Comparison of ENCODE assay signal across 8 mouse cellular contexts in genomic region chr7:25625594-25626250, GRCm38 (mm10). TPM values are rescaled to one million over a fixed set of nuclear protein-coding genes. Genes with fewer than 3 reads are reported as not detected.
DNase-seq lines count a peak whose midpoint lies in the region; ATAC-seq and TF ChIP-seq lines count a peak whose summit lies in the region.

No protein-coding gene starts in this region.

- peaks cover 25% of the 10 kb centered on the region for H3K36me3 ChIP-seq in heart, embryonic 16.5 days (ENCODE audit: control insufficient read depth, insufficient read depth)

- no peak for DNase-seq in layer of hippocampus, adult 2 months (ENCODE audit: low spot score in 2 of 2)
- DNase-seq in layer of hippocampus, adult 8-10 months (ENCODE audit: low spot score in 2 of 2), result no peak
- peak; percentile 29 for DNase-seq in WW6 (ENCODE audit: low read depth, low spot score)
- peak; percentile 47 for DNase-seq in naive thymus-derived CD4-positive, alpha-beta T cell, adult 2 months (ENCODE audit: low read depth)
- DNase-seq in adrenal gland, postnatal 25 days, result no peak
- DNase-seq in layer of hippocampus, postnatal 10 days (ENCODE audit: low spot score in 2 of 2), result no peak

- no peak overlapping the region for H3K4me2 ChIP-seq in heart, embryonic 16.5 days (ENCODE audit: low read depth, low read length)

- no peaks in the 10 kb centered on the region for H3K9me3 ChIP-seq in heart, embryonic 16.5 days (replicated peaks; ENCODE audit: control insufficient read depth, low read length)

- 80% methylated on average over 10 of the region's 10 CpGs for WGBS in heart, embryonic 16.5 days

- no peak overlapping the region for H3K4me3 ChIP-seq in layer of hippocampus, adult 2 months
- H3K4me3 ChIP-seq in heart, embryonic 16.5 days (ENCODE audit: low read length), result no peak overlapping the region

- no peak overlapping the region for H3K9ac ChIP-seq in heart, embryonic 16.5 days (ENCODE audit: low read length)

- ATAC-seq in heart, embryonic 16.5 days (replicated peaks; ENCODE audit: extremely low read depth, insufficient read depth, low FRiP score), result no peak
- no peak for ATAC-seq in erythroblast, adult 5-6 weeks (replicated peaks; ENCODE audit: low FRiP score, poor library complexity, severe bottlenecking)

- H3K27me3 ChIP-seq in heart, embryonic 16.5 days (ENCODE audit: control insufficient read depth, insufficient read depth, low read length), result no peaks in the 10 kb centered on the region

- H3K4me1 ChIP-seq in heart, embryonic 16.5 days (ENCODE audit: control insufficient read depth, insufficient read depth, low read length), result peaks cover 23% of the 10 kb centered on the region

- H3K27ac ChIP-seq in layer of hippocampus, adult 2 months, result peak overlapping the region; percentile 84; the same call in 1 of the 2 replicates
- peak overlapping the region; percentile 77; the same call in 1 of the 2 replicates for H3K27ac ChIP-seq in heart, embryonic 16.5 days (ENCODE audit: low read length)

- TF ChIP-seq CTCF in layer of hippocampus, adult 2 months (conservative IDR thresholded peaks at IDR 0.05), result peak; percentile 69

RNA-seq across cellular contexts. Expression of gene B3gnt8, which starts 0.7 kb away (rescaled TPM):
- total RNA-seq in layer of hippocampus, adult 2 months (2021), result 1 to 10 TPM; 1.5 to 1.9 TPM
- 1 to 10 TPM in 3 of 4 experiments, under 1 TPM in 1; 0.66 to 2.0 (median 1.7) TPM for total RNA-seq in layer of hippocampus, adult 8-10 months (2022)
- polyA plus RNA-seq in heart, embryonic 16.5 days (2015; fragmentation: Nextera tagmentation; extraction: Ambion mirVana), result 9.0 and 9.1 TPM in 2 replicates
- 1.9 and 2.5 TPM in 2 replicates for total RNA-seq in erythroblast, adult 5-6 weeks (2015; ENCODE audit: low replicate concordance)
- total RNA-seq in erythroblast, adult 5-6 weeks (2017; ENCODE audit: low replicate concordance), result 0.98 and 5.8 TPM in 2 replicates
- total RNA-seq in adrenal gland, postnatal 25 days (2021), result 0.90 and 2.8 TPM in 2 replicates
- total RNA-seq in layer of hippocampus, postnatal 10 days (2021), result 1 to 10 TPM; 2.8 to 3.1 TPM

RNA-seq across cellular contexts. Expression of gene Dmac2, which starts 6.5 kb away (rescaled TPM):
- 10 to 100 TPM; 47.0 to 50.3 TPM for total RNA-seq in layer of hippocampus, adult 2 months (2021)
- 10 to 100 TPM; 49.8 to 61.0 (median 52.2) TPM for total RNA-seq in layer of hippocampus, adult 8-10 months (2022)
- 58.6 and 63.6 TPM in 2 replicates for polyA plus RNA-seq in heart, embryonic 16.5 days (2015; fragmentation: Nextera tagmentation; extraction: Ambion mirVana)
- 4.6 and 7.3 TPM in 2 replicates for total RNA-seq in erythroblast, adult 5-6 weeks (2015; ENCODE audit: low replicate concordance)
- 2.5 and 4.1 TPM in 2 replicates for total RNA-seq in erythroblast, adult 5-6 weeks (2017; ENCODE audit: low replicate concordance)
- total RNA-seq in adrenal gland, postnatal 25 days (2021), result 29.1 and 33.1 TPM in 2 replicates
- total RNA-seq in layer of hippocampus, postnatal 10 days (2021), result 10 to 100 TPM; 27.3 to 29.8 TPM

RNA-seq across cellular contexts. Expression of gene Erich4, which starts 10.0 kb away (rescaled TPM):
- not detected for total RNA-seq in layer of hippocampus, adult 2 months (2021)
- total RNA-seq in layer of hippocampus, adult 8-10 months (2022), result not detected
- polyA plus RNA-seq in heart, embryonic 16.5 days (2015; fragmentation: Nextera tagmentation; extraction: Ambion mirVana), result 0.21 TPM in 1 of 2 replicates, not detected in the other
- not detected in 2 replicates for total RNA-seq in erythroblast, adult 5-6 weeks (2015; ENCODE audit: low replicate concordance)
- not detected in 2 replicates for total RNA-seq in erythroblast, adult 5-6 weeks (2017; ENCODE audit: low replicate concordance)
- total RNA-seq in adrenal gland, postnatal 25 days (2021), result not detected in 2 replicates
- total RNA-seq in layer of hippocampus, postnatal 10 days (2021), result not detected

RNA-seq across cellular contexts. Expression of gene Bckdha, which starts 33.1 kb away (rescaled TPM):
- total RNA-seq in layer of hippocampus, adult 2 months (2021), result 10 to 100 TPM; 37.1 to 41.4 TPM
- 10 to 100 TPM; 34.4 to 42.3 (median 39.3) TPM for total RNA-seq in layer of hippocampus, adult 8-10 months (2022)
- 72.1 and 74.4 TPM in 2 replicates for polyA plus RNA-seq in heart, embryonic 16.5 days (2015; fragmentation: Nextera tagmentation; extraction: Ambion mirVana)
- total RNA-seq in erythroblast, adult 5-6 weeks (2015; ENCODE audit: low replicate concordance), result 2.5 and 17.9 TPM in 2 replicates
- total RNA-seq in erythroblast, adult 5-6 weeks (2017; ENCODE audit: low replicate concordance), result 4.3 and 5.2 TPM in 2 replicates
- total RNA-seq in adrenal gland, postnatal 25 days (2021), result 180 and 185 TPM in 2 replicates
- total RNA-seq in layer of hippocampus, postnatal 10 days (2021), result 10 to 100 TPM; 33.2 to 36.1 TPM

RNA-seq across cellular contexts. Expression of gene Exosc5, which starts 33.2 kb away (rescaled TPM):
- 10 to 100 TPM; 26.9 to 28.1 TPM for total RNA-seq in layer of hippocampus, adult 2 months (2021)
- 10 to 100 TPM; 23.1 to 32.2 (median 27.5) TPM for total RNA-seq in layer of hippocampus, adult 8-10 months (2022)
- polyA plus RNA-seq in heart, embryonic 16.5 days (2015; fragmentation: Nextera tagmentation; extraction: Ambion mirVana), result 42.5 and 44.6 TPM in 2 replicates
- 5.4 and 13.8 TPM in 2 replicates for total RNA-seq in erythroblast, adult 5-6 weeks (2015; ENCODE audit: low replicate concordance)
- total RNA-seq in erythroblast, adult 5-6 weeks (2017; ENCODE audit: low replicate concordance), result 3.6 and 10.1 TPM in 2 replicates
- total RNA-seq in adrenal gland, postnatal 25 days (2021), result 47.6 and 59.4 TPM in 2 replicates
- 10 to 100 TPM; 22.6 to 29.4 TPM for total RNA-seq in layer of hippocampus, postnatal 10 days (2021)

Comparison
In these comparisons a context has a peak if more than half of its experiments do, and no peak if none do; other contexts are left out.
1. DNase-seq: peak in WW6 (single experiment) and naive thymus-derived CD4-positive, alpha-beta T cell, adult 2 months (single experiment); none in layer of hippocampus, adult 2 months (0 of 2), layer of hippocampus, adult 8-10 months (0 of 2), adrenal gland, postnatal 25 days (single experiment) and layer of hippocampus, postnatal 10 days (0 of 2).